ENCODE assay signal across 16 mouse cellular contexts in the genomic region with DNA sequence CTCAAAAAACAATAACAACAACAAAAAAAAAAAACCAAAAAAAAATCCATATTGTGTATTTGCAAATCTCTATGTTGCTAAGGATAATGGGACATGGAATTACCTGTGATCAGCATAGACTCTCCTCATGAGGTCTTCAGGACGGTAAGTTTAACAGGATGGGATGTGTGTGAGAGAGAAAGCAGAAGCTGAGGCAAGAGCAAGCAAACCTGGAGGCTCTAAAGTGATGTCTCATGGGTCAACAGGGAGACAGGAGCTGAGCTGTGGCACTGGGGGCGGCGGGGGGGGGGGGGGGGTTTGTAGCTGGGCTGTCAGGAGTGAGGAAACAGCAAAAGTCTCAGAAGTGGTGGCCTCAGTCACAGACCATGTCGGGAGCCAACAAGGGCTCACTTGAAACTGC.
"Had no signal": no experiment of that assay in that cellular context is flagged by ENCODE, and none has a peak within 500 bp of the region (broad histone marks: within the 10 kb centered on the region; RNA-seq: fewer than 3 reads in every experiment).

No protein-coding gene starts in this region.

- H3K4me3 ChIP-seq: liver, embryonic 15.5 days; midbrain, embryonic 10.5 days; midbrain, embryonic 13.5 days; myocyte; neural tube, embryonic 12.5 days had no signal

- H3K27me3 ChIP-seq: liver, embryonic 15.5 days; midbrain, embryonic 13.5 days; neural tube, embryonic 12.5 days had no signal

- H3K9me3 ChIP-seq: liver, embryonic 15.5 days; midbrain, embryonic 10.5 days; midbrain, embryonic 13.5 days; neural tube, embryonic 12.5 days had no signal

- H3K4me2 ChIP-seq: lung, embryonic 14.5 days; midbrain, embryonic 13.5 days; neural tube, embryonic 12.5 days had no signal

- H3K27ac ChIP-seq: midbrain, embryonic 10.5 days; neural tube, embryonic 12.5 days had no signal

- ATAC-seq: midbrain, embryonic 16.5 days had no signal

- H3K9ac ChIP-seq: lung, embryonic 14.5 days; midbrain, embryonic 13.5 days; neural tube, embryonic 12.5 days had no signal

- DNase-seq: lung, adult 18-20 months; lung, embryonic 14.5 days; lung, postnatal 10 days; lung, postnatal 4 days; right cerebral cortex, postnatal 25 days; right cerebral cortex, postnatal 4 days; spleen, adult 18-20 months; thymus, adult 18-20 months; thymus, postnatal 14 days; thymus, postnatal 36 days had no signal
